Mouse (Mus musculus): Measurements from ENCODE around the gene Ccdc33. TPM values are rescaled to one million over a fixed set of nuclear protein-coding genes. Genes with fewer than 3 reads are reported as not detected.
A peak's percentile ranks its signal among the peaks of the same experiment; 100 is the strongest.

The Ccdc33 gene
- polyA plus RNA-seq, 1 experiment from 2014 or later, result 0.27 TPM

DNA sequence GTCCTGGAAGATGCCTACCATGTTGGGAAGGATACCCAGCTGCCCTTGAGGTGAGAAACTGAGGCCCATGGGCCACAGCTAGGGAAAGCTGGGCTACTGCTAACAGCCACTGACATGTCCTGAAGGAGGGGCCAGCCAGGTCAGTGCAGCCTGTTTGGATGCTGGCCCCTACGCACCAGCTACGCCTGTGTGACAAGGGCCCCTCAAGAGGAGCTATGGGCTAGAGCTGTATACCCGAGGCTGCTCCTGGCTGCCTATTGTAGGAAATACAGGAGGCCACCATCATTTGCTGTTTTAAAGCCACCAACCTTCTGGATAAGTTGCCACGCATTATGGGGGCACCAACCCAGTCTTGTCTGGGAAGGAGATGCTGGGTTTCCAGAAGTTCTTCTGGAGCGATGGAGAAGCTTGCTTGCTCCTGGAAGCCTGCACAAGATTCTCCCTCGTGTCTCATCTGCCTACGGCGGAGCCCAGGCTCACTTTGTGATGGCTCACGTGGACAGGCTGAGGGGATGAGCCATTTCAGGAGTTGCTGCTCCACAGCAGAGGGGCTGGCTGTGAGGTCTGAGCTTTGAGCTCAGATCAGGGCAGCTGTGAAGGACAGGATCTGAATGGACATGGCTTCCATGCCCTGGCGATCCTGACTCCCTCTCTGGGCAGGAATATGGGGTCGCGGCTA is 110.1 kb downstream of the Ccdc33 start:
- Histone ChIP-seq H3K4me1 (replicated peaks; ENCODE audit: control insufficient read depth, insufficient read depth, low read length) (peaks cover 10% of the 10 kb centered on the region; the same call in 1 of the 2 replicates), H3K4me3 (ENCODE audit: low read depth, low read length) (no peak overlapping the region), H3K27me3 (replicated peaks; ENCODE audit: control insufficient read depth, insufficient read depth, low read length) (no peaks in the 10 kb centered on the region), H3K4me2 (ENCODE audit: low read length) (no peak overlapping the region), H3K9me3 (ENCODE audit: control insufficient read depth, low read length) (no peaks in the 10 kb centered on the region), H3K27ac (ENCODE audit: low read depth) (no peak overlapping the region), H3K9ac (ENCODE audit: low read length) (no peak overlapping the region), H3K36me3 (ENCODE audit: control insufficient read depth, insufficient read depth, low read length) (no peaks in the 10 kb centered on the region)
- DNase-seq (ENCODE audit: low spot score) (no peak), ATAC-seq (replicated peaks; ENCODE audit: low FRiP score, low TSS enrichment, low read depth) (no peak)
- WGBS, result 67% methylated on average over 12 of the region's 12 CpGs

DNA sequence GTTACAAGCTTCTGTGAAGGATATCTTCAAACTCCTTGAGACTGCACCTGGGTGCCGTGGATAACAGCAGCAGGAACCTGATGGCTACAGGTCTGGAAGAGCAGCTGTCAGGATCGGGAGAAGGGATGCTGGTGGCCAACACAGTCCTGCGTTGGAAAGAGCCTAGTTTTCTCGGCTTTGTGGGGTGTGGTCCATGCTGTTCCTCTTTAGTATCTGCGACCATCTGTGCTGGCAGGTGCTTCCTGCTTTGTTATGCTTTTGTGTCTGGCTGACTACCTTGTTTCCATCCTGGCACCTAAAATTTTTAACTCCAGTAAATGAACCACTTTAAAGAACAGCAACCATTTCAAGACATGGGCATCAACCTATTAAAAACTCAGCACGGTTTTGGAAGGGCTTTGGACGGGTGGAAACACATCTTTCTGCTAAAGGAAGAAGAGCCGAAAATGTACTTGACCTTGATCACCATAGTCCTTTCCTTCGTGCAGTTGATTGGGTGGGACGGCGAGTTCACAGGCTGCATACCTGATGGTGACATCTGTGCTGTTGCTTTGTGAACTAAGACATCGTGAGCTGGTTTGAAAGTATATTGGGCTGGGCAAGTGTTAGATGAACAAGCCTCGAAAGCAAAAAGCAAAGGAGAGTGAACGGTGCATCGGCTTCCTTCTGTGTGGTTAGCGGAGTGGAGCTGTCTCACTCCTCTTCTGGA is 112.7 kb downstream of the Ccdc33 start, which contains the start of gene Cyp11a1:
Gene Cyp11a1 (plus strand): TSS at position 659 of the 709 bp plus-strand sequence.
- Histone ChIP-seq H3K27ac (ENCODE audit: low read depth) (no peak within 1 kb of the TSS), H3K4me1 (replicated peaks; ENCODE audit: control insufficient read depth, insufficient read depth, low read length) (peaks cover 7% of the 10 kb centered on the region; the same call in 1 of the 2 replicates), H3K9me3 (ENCODE audit: control insufficient read depth, low read length) (no peaks in the 10 kb centered on the region), H3K9ac (ENCODE audit: low read length) (no peak within 1 kb of the TSS), H3K36me3 (ENCODE audit: control insufficient read depth, insufficient read depth, low read length) (no peaks in the 10 kb centered on the region), H3K4me2 (ENCODE audit: low read length) (no peak within 1 kb of the TSS), H3K4me3 (ENCODE audit: low read depth, low read length) (no peak within 1 kb of the TSS), H3K27me3 (replicated peaks; ENCODE audit: control insufficient read depth, insufficient read depth, low read length) (no peaks in the 10 kb centered on the region)
- WGBS, result 86% methylated on average over 16 of the region's 16 CpGs
- ATAC-seq (replicated peaks; ENCODE audit: low FRiP score, low TSS enrichment, low read depth) (no peak), DNase-seq (ENCODE audit: low spot score) (no peak)

DNA sequence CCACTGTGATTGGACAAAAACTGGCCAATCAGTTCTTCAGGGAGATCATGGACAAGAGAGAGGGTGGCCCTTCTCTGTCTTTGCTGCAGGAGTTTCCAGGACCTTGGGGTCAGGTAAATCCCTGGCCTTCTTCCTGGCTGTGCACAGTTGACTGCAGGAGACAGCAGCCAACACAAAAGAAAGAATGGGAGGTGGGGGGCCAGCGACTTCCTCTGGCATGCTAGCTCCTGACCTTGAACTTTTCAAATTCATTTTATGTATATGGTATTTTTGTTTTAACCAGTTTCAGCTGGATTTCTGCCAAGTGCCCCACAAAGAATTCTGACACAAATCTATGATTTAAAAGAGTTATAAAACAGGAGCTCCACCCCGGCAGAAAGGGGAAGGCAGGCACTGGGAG is 115.4 kb downstream of the Ccdc33 start:
- H3K9me3 ChIP-seq (ENCODE audit: control insufficient read depth, low read length), result no peaks in the 10 kb centered on the region
- H3K4me3 ChIP-seq (ENCODE audit: low read depth, low read length), result no peak overlapping the region
- 0 out of 2 replicates have a peak, but pooled peaks cover 4% of the 10 kb centered on the region for H3K27me3 ChIP-seq (replicated peaks; ENCODE audit: control insufficient read depth, insufficient read depth, low read length)
- no peak overlapping the region for H3K4me2 ChIP-seq (ENCODE audit: low read length)
- no peaks in the 10 kb centered on the region for H3K4me1 ChIP-seq (replicated peaks; ENCODE audit: control insufficient read depth, insufficient read depth, low read length)
- DNase-seq (ENCODE audit: low spot score) (no peak), ATAC-seq (replicated peaks; ENCODE audit: low FRiP score, low TSS enrichment, low read depth) (no peak)
- 7% methylated on average over 2 of the region's 2 CpGs for WGBS
- no peak overlapping the region for H3K9ac ChIP-seq (ENCODE audit: low read length)
- no peaks in the 10 kb centered on the region for H3K36me3 ChIP-seq (ENCODE audit: control insufficient read depth, insufficient read depth, low read length)
- no peak overlapping the region for H3K27ac ChIP-seq (ENCODE audit: low read depth)

DNA sequence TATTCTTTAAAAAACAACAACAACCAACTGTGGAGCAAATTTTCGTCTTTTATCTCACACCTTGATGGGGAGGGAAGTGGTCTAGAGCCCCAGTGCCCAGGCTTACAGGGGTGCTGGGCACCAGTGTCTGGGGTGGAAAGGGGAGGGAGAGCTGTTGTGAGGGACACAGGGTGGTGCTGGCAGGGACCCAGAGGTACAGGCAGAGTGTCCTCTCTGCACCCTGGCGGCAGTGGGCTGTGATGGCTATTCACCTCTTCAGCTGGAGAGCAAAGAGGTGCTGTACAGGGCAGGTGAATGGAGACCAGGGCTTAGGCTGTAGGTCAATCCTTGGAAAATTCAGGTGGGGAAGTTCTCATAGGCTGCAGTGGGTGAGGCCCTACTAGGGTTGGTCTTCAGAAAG is 118.9 kb downstream of the Ccdc33 start:
- DNase-seq (ENCODE audit: low spot score), result no peak
- peaks cover 23% of the 10 kb centered on the region for H3K27me3 ChIP-seq (replicated peaks; ENCODE audit: control insufficient read depth, insufficient read depth, low read length)
- H3K4me1 ChIP-seq (replicated peaks; ENCODE audit: control insufficient read depth, insufficient read depth, low read length), result peaks cover 5% of the 10 kb centered on the region; the same call in 1 of the 2 replicates
- 53% methylated on average over 2 of the region's 2 CpGs for WGBS
- H3K36me3 ChIP-seq (ENCODE audit: control insufficient read depth, insufficient read depth, low read length), result no peaks in the 10 kb centered on the region
- no peak overlapping the region for H3K27ac ChIP-seq (ENCODE audit: low read depth)
- no peaks in the 10 kb centered on the region for H3K9me3 ChIP-seq (ENCODE audit: control insufficient read depth, low read length)
- no peak overlapping the region for H3K4me2 ChIP-seq (ENCODE audit: low read length)
- no peak overlapping the region for H3K9ac ChIP-seq (ENCODE audit: low read length)
- H3K4me3 ChIP-seq (ENCODE audit: low read depth, low read length), result no peak overlapping the region
- ATAC-seq (replicated peaks; ENCODE audit: low FRiP score, low TSS enrichment, low read depth), result no peak

DNA sequence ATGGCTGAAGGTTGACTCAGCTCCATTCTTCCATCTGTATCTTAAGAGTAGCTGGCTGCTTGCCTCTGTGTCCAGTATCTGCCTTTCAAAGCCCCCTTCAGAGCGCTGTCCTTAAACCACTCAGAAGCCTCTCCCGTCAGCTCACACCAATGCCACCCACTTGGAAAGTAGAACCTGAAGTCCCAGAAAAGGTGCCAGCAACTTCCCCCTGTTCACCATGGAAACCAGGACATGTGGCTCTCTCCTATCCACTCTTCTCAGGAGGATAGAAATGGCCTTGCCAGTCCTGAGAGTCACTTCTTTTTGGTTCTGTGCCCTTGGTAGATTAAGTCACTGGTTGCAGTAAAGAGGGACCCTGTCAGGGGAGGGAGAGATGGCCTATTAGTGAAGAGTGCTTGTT is 119.9 kb downstream of the Ccdc33 start:
- H3K4me1 ChIP-seq (replicated peaks; ENCODE audit: control insufficient read depth, insufficient read depth, low read length), result peaks cover 5% of the 10 kb centered on the region; the same call in 1 of the 2 replicates

DNA sequence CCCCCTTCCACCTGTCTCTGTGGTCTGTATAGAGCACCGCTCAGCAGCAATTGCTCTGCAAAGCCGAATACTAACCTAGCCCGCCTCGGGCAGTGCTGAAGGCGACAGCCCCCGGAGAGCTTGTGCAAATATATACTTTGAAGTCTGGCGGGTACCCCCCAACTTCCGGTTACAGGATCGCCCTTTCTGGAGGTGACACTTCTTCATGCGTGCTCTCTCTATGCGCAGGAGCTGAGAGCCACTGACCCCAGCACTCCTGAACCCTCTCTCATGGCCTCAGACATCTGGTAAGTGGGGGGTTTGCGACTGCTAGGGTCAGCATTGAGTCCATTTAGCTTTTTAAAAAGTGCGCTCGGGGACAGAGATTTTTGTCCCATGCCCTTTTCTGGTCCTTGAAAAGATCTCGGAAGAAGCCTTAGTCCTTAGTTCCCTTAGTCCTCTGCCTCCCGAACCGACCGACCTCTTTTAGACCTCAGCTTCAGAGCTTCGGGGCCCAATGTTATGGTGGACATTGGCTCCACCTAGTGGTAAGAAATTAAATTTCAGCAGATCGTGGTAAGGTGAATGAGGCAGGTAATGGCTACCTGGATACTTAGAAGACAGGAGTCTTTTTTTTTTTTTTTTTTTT is 120.5 kb downstream of the Ccdc33 start:
- Histone ChIP-seq H3K4me3 (ENCODE audit: low read depth, low read length) (peak overlapping the region; percentile 29), H3K36me3 (ENCODE audit: control insufficient read depth, insufficient read depth, low read length) (no peaks in the 10 kb centered on the region), H3K9ac (ENCODE audit: low read length) (no peak overlapping the region; the same call in 1 of the 2 replicates), H3K27ac (ENCODE audit: low read depth) (no peak overlapping the region), H3K27me3 (replicated peaks; ENCODE audit: control insufficient read depth, insufficient read depth, low read length) (peaks cover 23% of the 10 kb centered on the region), H3K4me1 (replicated peaks; ENCODE audit: control insufficient read depth, insufficient read depth, low read length) (peaks cover 5% of the 10 kb centered on the region; the same call in 1 of the 2 replicates), H3K9me3 (ENCODE audit: control insufficient read depth, low read length) (no peaks in the 10 kb centered on the region), H3K4me2 (ENCODE audit: low read length) (peak overlapping the region; percentile 56)
- WGBS, result 1% methylated on average over 20 of the region's 20 CpGs
- peak; percentile 89 for ATAC-seq (replicated peaks; ENCODE audit: low FRiP score, low TSS enrichment, low read depth)
- DNase-seq (ENCODE audit: low spot score), result peak; percentile 81

More for the DNA sequence above, 119.9 kb downstream of the Ccdc33 start:
- H3K36me3 ChIP-seq (ENCODE audit: control insufficient read depth, insufficient read depth, low read length), result no peaks in the 10 kb centered on the region
- no peak overlapping the region for H3K27ac ChIP-seq (ENCODE audit: low read depth)
- 50% methylated on average over 2 of the region's 2 CpGs for WGBS
- H3K9ac ChIP-seq (ENCODE audit: low read length), result no peak overlapping the region
- DNase-seq (ENCODE audit: low spot score), result no peak
- no peak overlapping the region for H3K4me2 ChIP-seq (ENCODE audit: low read length)
- ATAC-seq (replicated peaks; ENCODE audit: low FRiP score, low TSS enrichment, low read depth), result no peak
- peaks cover 23% of the 10 kb centered on the region for H3K27me3 ChIP-seq (replicated peaks; ENCODE audit: control insufficient read depth, insufficient read depth, low read length)
- H3K9me3 ChIP-seq (ENCODE audit: control insufficient read depth, low read length), result no peaks in the 10 kb centered on the region
- no peak overlapping the region for H3K4me3 ChIP-seq (ENCODE audit: low read depth, low read length)

DNA sequence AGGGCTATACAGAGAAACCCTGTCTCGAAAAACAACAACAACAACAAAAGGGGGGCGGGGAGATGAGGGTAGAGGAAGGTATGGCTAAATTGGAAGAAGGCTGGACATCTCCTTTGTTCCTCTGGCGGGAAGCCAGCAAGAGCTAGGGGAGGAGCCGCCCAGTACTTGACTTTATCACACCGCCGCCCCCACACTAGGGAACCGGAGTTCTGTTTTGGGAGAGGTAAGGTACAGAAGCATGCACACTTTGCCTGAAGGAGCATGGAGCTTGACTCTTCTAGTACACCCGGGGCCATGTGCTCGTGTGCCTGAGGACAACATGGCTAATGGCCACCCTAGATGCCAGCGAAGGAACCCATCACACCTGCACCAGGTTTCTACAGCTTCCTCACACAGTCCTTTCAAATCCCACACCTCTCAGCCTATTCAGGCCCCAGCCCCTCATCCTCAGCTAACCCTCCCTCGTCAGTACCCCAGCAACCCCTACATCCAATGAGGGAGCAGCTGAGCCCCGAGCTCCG is 121.1 kb downstream of the Ccdc33 start:
- Histone ChIP-seq H3K4me2 (ENCODE audit: low read length) (peak overlapping the region; percentile 56), H3K27me3 (replicated peaks; ENCODE audit: control insufficient read depth, insufficient read depth, low read length) (peaks cover 23% of the 10 kb centered on the region), H3K4me3 (ENCODE audit: low read depth, low read length) (peak overlapping the region; percentile 29; the same call in 1 of the 2 replicates), H3K9me3 (ENCODE audit: control insufficient read depth, low read length) (no peaks in the 10 kb centered on the region), H3K4me1 (replicated peaks; ENCODE audit: control insufficient read depth, insufficient read depth, low read length) (peaks cover 5% of the 10 kb centered on the region; the same call in 1 of the 2 replicates), H3K27ac (ENCODE audit: low read depth) (no peak overlapping the region), H3K36me3 (ENCODE audit: control insufficient read depth, insufficient read depth, low read length) (no peaks in the 10 kb centered on the region), H3K9ac (ENCODE audit: low read length) (no peak overlapping the region)
- ATAC-seq (replicated peaks; ENCODE audit: low FRiP score, low TSS enrichment, low read depth), result peak; percentile 17; the same call in 1 of the 2 replicates
- no peak for DNase-seq (ENCODE audit: low spot score)
- 17% methylated on average over 13 of the region's 13 CpGs for WGBS

DNA sequence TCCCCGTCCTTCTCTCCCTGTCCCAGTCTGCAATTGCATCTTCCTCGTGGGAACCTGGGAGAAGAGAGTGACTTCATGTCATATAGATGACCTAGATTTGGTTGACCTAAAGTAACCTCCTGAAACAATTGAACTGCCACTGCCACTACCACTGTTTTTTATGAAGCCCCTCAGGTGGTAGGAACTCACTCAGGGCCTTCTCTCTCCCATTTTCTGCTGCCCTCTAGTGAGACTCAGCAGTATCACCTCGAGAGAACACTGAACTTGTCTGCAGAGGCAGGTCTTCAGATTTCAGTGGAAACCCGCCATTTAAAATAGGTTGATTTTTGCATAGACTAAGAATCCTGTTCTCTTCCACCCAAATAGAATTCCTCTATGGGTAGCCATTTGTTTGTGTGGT is 123.3 kb downstream of the Ccdc33 start:
- Histone ChIP-seq H3K9me3 (ENCODE audit: control insufficient read depth, low read length) (no peaks in the 10 kb centered on the region), H3K4me3 (ENCODE audit: low read depth, low read length) (no peak overlapping the region), H3K4me1 (replicated peaks; ENCODE audit: control insufficient read depth, insufficient read depth, low read length) (peaks cover 5% of the 10 kb centered on the region; the same call in 1 of the 2 replicates), H3K27me3 (replicated peaks; ENCODE audit: control insufficient read depth, insufficient read depth, low read length) (peaks cover 23% of the 10 kb centered on the region), H3K36me3 (ENCODE audit: control insufficient read depth, insufficient read depth, low read length) (no peaks in the 10 kb centered on the region), H3K9ac (ENCODE audit: low read length) (no peak overlapping the region), H3K4me2 (ENCODE audit: low read length) (no peak overlapping the region), H3K27ac (ENCODE audit: low read depth) (no peak overlapping the region)
- ATAC-seq (replicated peaks; ENCODE audit: low FRiP score, low TSS enrichment, low read depth), result no peak
- DNase-seq (ENCODE audit: low spot score), result no peak
- WGBS, result 40% methylated on average over 4 of the region's 4 CpGs
